Mouse (Mus musculus) liver, adult 2 months (tissue): ENCODE measurements around the gene Olfr1008. TPM values are rescaled to one million over a fixed set of nuclear protein-coding genes. Genes with fewer than 3 reads are reported as not detected.

ENCODE experiments used
- DNase-seq: peaks from one replicate; pipeline ENCODE4 v3.0.0-alpha.2; 2011; ENCODE audit warnings: low read depth, low spot score; ENCODE audit errors: extremely low read depth
- H3K27ac ChIP-seq: fragments of 200-500 bp; replicated peaks from 2 replicates; pipeline ENCODE4 v1.5.1; 2012; ENCODE audit warnings: low read depth, mild to moderate bottlenecking, control low read depth, inconsistent platforms, low read length; ENCODE audit not compliant: insufficient read depth
- H3K27me3 ChIP-seq: fragments of 200-500 bp; 2 replicates; pipeline ENCODE4 v1.6.1; 2012; ENCODE audit warnings: mild to moderate bottlenecking, moderate library complexity, low read length, inconsistent platforms; ENCODE audit not compliant: control insufficient read depth, insufficient read depth
- H3K36me3 ChIP-seq: fragments of 200-500 bp; 2 replicates; pipeline ENCODE4 v1.6.1; 2012; ENCODE audit warnings: low read length, inconsistent platforms; ENCODE audit not compliant: control insufficient read depth, insufficient read depth
- H3K4me1 ChIP-seq: fragments of 200-500 bp; 2 replicates; pipeline ENCODE4 v1.6.1; 2011; ENCODE audit warnings: low read length; ENCODE audit not compliant: control insufficient read depth, insufficient read depth
- H3K4me3 ChIP-seq: fragments of 200-500 bp; 2 replicates; pipeline ENCODE4 v1.5.1; 2011; ENCODE audit warnings: low read depth, mild to moderate bottlenecking, control low read depth, low read length, moderate library complexity; ENCODE audit not compliant: insufficient read depth
- H3K79me2 ChIP-seq: fragments of 200-500 bp; 2 replicates; pipeline ENCODE4 v1.6.1; 2012; ENCODE audit warnings: inconsistent platforms, mild to moderate bottlenecking, low read length, moderate library complexity; ENCODE audit not compliant: control insufficient read depth, insufficient read depth
- H3K9ac ChIP-seq: fragments of 200-500 bp; 2 replicates; pipeline ENCODE4 v1.6.1; 2012; ENCODE audit warnings: low read depth, mild to moderate bottlenecking, control low read depth, inconsistent platforms, low read length
- CTCF ChIP-seq: fragments of 200-500 bp; IDR thresholded peaks from 2 replicates; pipeline ENCODE4 v1.5.1; 2011; ENCODE audit warnings: low read depth, low read length, control low read depth
- POLR2A ChIP-seq: fragments of 200-500 bp; IDR thresholded peaks from 2 replicates; pipeline ENCODE4 v1.6.1; 2011; ENCODE audit warnings: low read length, control low read depth; ENCODE audit not compliant: insufficient read depth; ENCODE audit errors: extremely low read depth
- WGBS: fragments of 180-500 bp; shearing (Covaris S2); methylation state at CpG from one replicate; pipeline ENCODE4 v1.1.7; 2018; 5-methylcytosine and 5-hydroxymethylcytosine counted together
- polyA plus RNA-seq: library from polyadenylated mRNA; depleted of rRNA; stranded (reverse); fragments of >200 nt; gene quantifications from 2 replicates; pipeline ENCODE4 v1.2.3, GENCODE M21; 2012; rRNA removed
- total RNA-seq: library from RNA; depleted of rRNA; stranded (reverse); fragments of >200 nt; gene quantifications from 2 replicates; pipeline ENCODE4 v1.2.3, GENCODE M21; 2014; rRNA removed

Gene Olfr1008
- total and polyA plus RNA-seq, 2 experiments = not detected

DNA sequence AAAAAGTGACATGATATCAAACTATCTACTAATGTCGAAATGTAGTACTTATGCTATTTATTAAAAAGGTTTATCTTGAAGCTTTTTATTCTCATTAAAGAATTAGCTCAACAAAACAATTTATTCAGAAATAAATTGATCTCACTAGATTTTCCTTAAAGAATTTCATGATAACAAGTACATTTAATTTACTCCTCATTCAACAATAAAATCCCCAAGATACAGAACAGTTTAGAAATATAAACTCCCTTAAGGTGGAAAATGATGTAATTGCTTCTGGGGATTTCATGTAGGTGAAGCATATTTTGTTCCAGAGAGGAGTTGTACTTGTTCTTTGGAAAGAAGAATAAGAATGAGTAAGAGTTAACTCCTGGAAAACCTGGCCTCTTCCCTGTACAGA is 25.9 kb downstream of the Olfr1008 start, which contains the start of gene Olfr1009:
Gene Olfr1009 (plus strand): TSS at position 301 of the 400 bp plus-strand sequence.
- 89% methylated on average over 1 of the region's 1 CpGs for WGBS
- DNase-seq = no peak
- Histone ChIP-seq H3K36me3 (no peaks in the 10 kb centered on the region), H3K27me3 (no peaks in the 10 kb centered on the region), H3K4me1 (no peaks in the 10 kb centered on the region), H3K9ac (no peak within 1 kb of the TSS), H3K4me3 (no peak within 1 kb of the TSS), H3K79me2 (no peaks in the 10 kb centered on the region), H3K27ac (no peak within 1 kb of the TSS)
- TF ChIP-seq CTCF (no peak), POLR2A (no peak)

DNA sequence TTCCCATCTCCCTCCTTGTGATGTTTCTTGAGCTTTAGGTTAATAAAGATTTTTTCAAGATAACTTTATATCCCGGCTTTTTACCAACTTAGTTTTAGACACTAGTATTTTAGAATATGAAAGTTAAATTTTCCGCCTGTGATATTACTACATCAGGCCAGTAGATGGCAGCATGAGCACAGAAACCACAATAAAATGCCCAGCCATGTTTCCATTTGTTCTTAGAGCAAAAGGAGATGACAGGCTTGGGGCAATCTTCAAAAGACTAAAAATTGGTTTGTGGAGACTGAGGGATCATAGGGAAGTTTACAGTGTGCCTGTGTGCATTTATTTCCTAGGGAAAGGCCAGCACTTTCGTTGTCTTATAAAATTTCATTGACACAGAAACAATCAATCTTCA is 36.6 kb downstream of the Olfr1008 start:
- WGBS = 11% methylated on average over 3 of the region's 3 CpGs
- H3K4me3 ChIP-seq = no peak overlapping the region
- no peaks in the 10 kb centered on the region for H3K27me3 ChIP-seq
- no peak overlapping the region for H3K27ac ChIP-seq
- H3K9ac ChIP-seq = no peak overlapping the region
- no peaks in the 10 kb centered on the region for H3K79me2 ChIP-seq
- TF ChIP-seq CTCF = no peak
- no peak for TF ChIP-seq POLR2A
- H3K36me3 ChIP-seq = no peaks in the 10 kb centered on the region
- no peaks in the 10 kb centered on the region; the same call in 1 of the 2 replicates for H3K4me1 ChIP-seq
- peak; percentile 29 for DNase-seq

Other genes starting within 250 kb of the Olfr1008 start
- not detected in 2 replicates for gene Olfr995, start 245.8 kb upstream of the Olfr1008 start, total RNA-seq
- gene Olfr995, start 245.8 kb upstream of the Olfr1008 start, polyA plus RNA-seq = not detected in 2 replicates
- gene 4833423E24Rik, start 170.4 kb upstream of the Olfr1008 start, total RNA-seq = not detected in 2 replicates
- gene 4833423E24Rik, start 170.4 kb upstream of the Olfr1008 start, polyA plus RNA-seq = not detected in 2 replicates
- gene Olfr996, start 110.2 kb upstream of the Olfr1008 start, total RNA-seq = not detected in 2 replicates
- gene Olfr996, start 110.2 kb upstream of the Olfr1008 start, polyA plus RNA-seq = not detected in 2 replicates
- not detected in 2 replicates for gene Olfr998, start 100.5 kb upstream of the Olfr1008 start, total RNA-seq
- not detected in 2 replicates for gene Olfr998, start 100.5 kb upstream of the Olfr1008 start, polyA plus RNA-seq
- not detected in 2 replicates for gene Olfr1000, start 77.5 kb upstream of the Olfr1008 start, total RNA-seq
- gene Olfr1000, start 77.5 kb upstream of the Olfr1008 start, polyA plus RNA-seq = not detected in 2 replicates
- not detected in 2 replicates for gene Olfr1002, start 38.7 kb upstream of the Olfr1008 start, total RNA-seq
- gene Olfr1002, start 38.7 kb upstream of the Olfr1008 start, polyA plus RNA-seq = not detected in 2 replicates
- not detected in 2 replicates for gene Olfr154, start 25.0 kb upstream of the Olfr1008 start, total RNA-seq
- not detected in 2 replicates for gene Olfr154, start 25.0 kb upstream of the Olfr1008 start, polyA plus RNA-seq
- not detected in 2 replicates for gene Olfr1006, start 10.7 kb upstream of the Olfr1008 start, total RNA-seq
- not detected in 2 replicates for gene Olfr1006, start 10.7 kb upstream of the Olfr1008 start, polyA plus RNA-seq
- gene Olfr1009, start 26.0 kb downstream of the Olfr1008 start, total RNA-seq = not detected in 2 replicates
- not detected in 2 replicates for gene Olfr1009, start 26.0 kb downstream of the Olfr1008 start, polyA plus RNA-seq
- not detected in 2 replicates for gene Olfr1012, start 73.3 kb downstream of the Olfr1008 start, total RNA-seq
- not detected in 2 replicates for gene Olfr1012, start 73.3 kb downstream of the Olfr1008 start, polyA plus RNA-seq
- gene Olfr1013, start 77.7 kb downstream of the Olfr1008 start, total RNA-seq = not detected in 2 replicates
- not detected in 2 replicates for gene Olfr1013, start 77.7 kb downstream of the Olfr1008 start, polyA plus RNA-seq
- gene Olfr1014, start 83.3 kb downstream of the Olfr1008 start, total RNA-seq = not detected in 2 replicates
- not detected in 2 replicates for gene Olfr1014, start 83.3 kb downstream of the Olfr1008 start, polyA plus RNA-seq
- gene Olfr1015, start 92.6 kb downstream of the Olfr1008 start, total RNA-seq = not detected in 2 replicates
- gene Olfr1015, start 92.6 kb downstream of the Olfr1008 start, polyA plus RNA-seq = not detected in 2 replicates
- not detected in 2 replicates for gene Olfr1016, start 113.1 kb downstream of the Olfr1008 start, total RNA-seq
- not detected in 2 replicates for gene Olfr1016, start 113.1 kb downstream of the Olfr1008 start, polyA plus RNA-seq
- gene Olfr1018, start 129.0 kb downstream of the Olfr1008 start, total RNA-seq = not detected in 2 replicates
- gene Olfr1018, start 129.0 kb downstream of the Olfr1008 start, polyA plus RNA-seq = not detected in 2 replicates
- gene Olfr1019, start 156.1 kb downstream of the Olfr1008 start, total RNA-seq = not detected in 2 replicates
- gene Olfr1019, start 156.1 kb downstream of the Olfr1008 start, polyA plus RNA-seq = not detected in 2 replicates
- gene Olfr1020, start 157.6 kb downstream of the Olfr1008 start, total RNA-seq = not detected in 2 replicates
- not detected in 2 replicates for gene Olfr1020, start 157.6 kb downstream of the Olfr1008 start, polyA plus RNA-seq
- not detected in 2 replicates for gene Olfr1022, start 179.2 kb downstream of the Olfr1008 start, total RNA-seq
- gene Olfr1022, start 179.2 kb downstream of the Olfr1008 start, polyA plus RNA-seq = not detected in 2 replicates
- gene Olfr1023, start 196.2 kb downstream of the Olfr1008 start, total RNA-seq = not detected in 2 replicates
- not detected in 2 replicates for gene Olfr1023, start 196.2 kb downstream of the Olfr1008 start, polyA plus RNA-seq
- not detected in 2 replicates for gene Olfr1024, start 215.6 kb downstream of the Olfr1008 start, total RNA-seq
- not detected in 2 replicates for gene Olfr1024, start 215.6 kb downstream of the Olfr1008 start, polyA plus RNA-seq
- gene Olfr1025-ps1, start 225.8 kb downstream of the Olfr1008 start, total RNA-seq = not detected in 2 replicates
- not detected in 2 replicates for gene Olfr1025-ps1, start 225.8 kb downstream of the Olfr1008 start, polyA plus RNA-seq
- gene Olfr1026, start 232.1 kb downstream of the Olfr1008 start, total RNA-seq = not detected in 2 replicates
- gene Olfr1026, start 232.1 kb downstream of the Olfr1008 start, polyA plus RNA-seq = not detected in 2 replicates